Mouse (Mus musculus) kidney, postnatal 10 days (tissue): ENCODE measurements around the gene Zfp446.

Experiments used
- DNase-seq: peaks from one replicate; pipeline ENCODE4 v3.0.0; 2021; ENCODE audit warnings: mixed read lengths

The Zfp446 gene

DNA sequence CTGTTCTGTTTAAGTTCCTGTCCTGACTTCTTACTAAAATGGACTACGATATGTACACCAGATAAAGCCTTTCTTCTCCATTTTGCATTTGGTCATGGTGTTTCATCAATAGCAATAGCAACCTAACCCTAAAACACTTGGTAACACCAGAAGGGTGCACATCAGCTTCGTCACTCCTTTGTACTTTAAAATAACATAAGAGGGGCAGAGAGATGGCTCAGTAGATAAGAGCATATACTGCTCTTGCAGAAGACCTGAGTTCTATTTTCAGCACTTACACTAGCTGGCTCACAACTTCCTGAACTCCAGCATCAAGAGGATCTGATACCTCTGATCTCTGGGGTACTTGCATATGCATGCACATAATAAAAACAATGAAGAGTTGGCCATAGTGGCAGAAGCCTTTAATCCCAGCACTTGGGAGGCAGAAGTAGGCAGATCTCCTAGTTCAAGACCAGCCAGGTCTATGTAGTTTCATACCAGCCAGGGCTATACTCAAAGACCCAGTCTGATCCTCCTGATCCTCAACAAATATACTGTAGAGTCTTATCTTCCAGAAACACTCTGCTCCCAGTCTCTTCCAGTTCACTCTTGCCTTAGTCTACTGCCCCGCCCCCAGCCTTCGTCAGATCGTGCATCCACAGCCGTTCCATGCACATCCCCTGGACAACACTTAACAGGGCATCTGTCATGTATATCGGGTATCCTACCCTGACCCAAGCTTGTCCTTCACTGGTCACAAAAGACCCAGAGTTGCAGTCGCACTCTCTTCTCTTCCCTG, 10.0 kb downstream of the Zfp446 start:
- DNase-seq: no peak

DNA sequence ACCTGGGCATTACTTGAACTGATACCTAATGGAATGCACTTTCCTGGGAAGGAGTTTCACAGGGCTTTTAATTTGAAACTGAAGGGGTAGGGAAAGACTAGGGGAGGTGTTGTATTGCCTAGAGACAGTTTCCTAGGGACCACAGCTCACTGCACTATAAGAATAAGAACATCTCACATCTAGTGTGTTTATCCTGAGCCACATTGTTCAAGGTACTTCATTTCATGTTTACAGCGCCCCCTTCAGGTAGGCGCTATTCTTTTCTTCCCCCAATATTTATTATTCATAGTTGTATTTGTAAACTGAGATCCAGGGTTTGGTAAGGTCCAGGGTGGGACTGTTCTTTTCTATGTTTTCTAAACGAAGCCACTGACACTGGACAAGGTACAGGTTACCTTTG, 14.6 kb downstream of the Zfp446 start:
- DNase-seq: peak; percentile 27

- DNase-seq: no peak
These were observed 15.5 kb downstream of the Zfp446 start for GRCm38 (mm10) chr7:12993148-12993547.

- DNase-seq: no peak
These were observed 18.2 kb downstream of the Zfp446 start for GRCm38 (mm10) chr7:12995862-12996261.

GRCm38 (mm10) chr7:12997230-12997629, 19.6 kb downstream of the Zfp446 start:
- no peak for DNase-seq

DNA sequence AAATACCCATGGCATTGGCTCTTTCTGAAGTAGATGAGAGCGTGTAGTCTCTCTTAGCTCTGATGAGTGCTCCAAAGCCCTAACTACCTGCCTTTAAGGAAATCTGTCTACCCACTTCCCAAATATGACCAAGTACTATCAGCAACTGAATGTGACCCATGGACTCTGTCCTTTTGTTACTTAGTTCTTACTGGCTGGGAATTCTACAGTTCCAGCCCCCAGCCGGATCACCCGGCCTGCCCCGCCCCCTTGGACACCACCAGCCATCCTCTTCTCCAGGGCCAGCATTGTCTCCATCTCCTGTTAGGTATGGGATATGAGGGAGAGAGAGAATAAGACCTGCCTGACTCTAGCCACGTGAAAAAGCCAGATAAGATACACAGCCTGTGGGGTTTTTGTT, 20.4 kb downstream of the Zfp446 start, which contains the start of gene Slc27a5:
Gene Slc27a5, minus strand, starts transcription at position 140 of the 400 bp plus-strand sequence.
- DNase-seq: no peak

GRCm38 (mm10) chr7:12998851-12999250, 21.2 kb downstream of the Zfp446 start, which contains the start of gene Trim28:
Trim28 (plus strand) TSS chr7:12999114.
- DNase-seq: no peak

DNA sequence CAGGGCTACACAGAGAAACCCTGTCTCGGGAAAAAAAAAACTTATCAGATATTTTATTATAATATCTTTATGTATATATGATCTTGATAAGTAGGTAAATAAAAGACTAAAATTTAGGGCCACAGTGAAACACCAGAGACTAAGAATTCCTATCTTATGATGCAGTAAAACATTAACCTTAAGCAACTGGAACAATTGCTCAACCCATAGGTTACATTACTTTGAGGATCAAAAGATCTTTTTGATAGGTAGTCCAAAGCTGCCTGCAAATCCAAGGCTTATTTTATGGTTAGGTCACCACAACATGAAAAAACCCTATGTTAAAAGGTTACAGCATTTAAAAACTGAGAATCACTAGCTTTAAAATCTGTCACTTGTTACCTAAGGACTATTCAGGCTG, 23.9 kb downstream of the Zfp446 start:
- no peak for DNase-seq

- DNase-seq: no peak
These were observed 25.7 kb downstream of the Zfp446 start for GRCm38 (mm10) chr7:13003380-13003779.

- no peak for DNase-seq
These were observed 28.4 kb downstream of the Zfp446 start for GRCm38 (mm10) chr7:13006011-13006410.

GRCm38 (mm10) chr7:13006531-13006930, 28.9 kb downstream of the Zfp446 start:
- peak; percentile 48 for DNase-seq

DNA sequence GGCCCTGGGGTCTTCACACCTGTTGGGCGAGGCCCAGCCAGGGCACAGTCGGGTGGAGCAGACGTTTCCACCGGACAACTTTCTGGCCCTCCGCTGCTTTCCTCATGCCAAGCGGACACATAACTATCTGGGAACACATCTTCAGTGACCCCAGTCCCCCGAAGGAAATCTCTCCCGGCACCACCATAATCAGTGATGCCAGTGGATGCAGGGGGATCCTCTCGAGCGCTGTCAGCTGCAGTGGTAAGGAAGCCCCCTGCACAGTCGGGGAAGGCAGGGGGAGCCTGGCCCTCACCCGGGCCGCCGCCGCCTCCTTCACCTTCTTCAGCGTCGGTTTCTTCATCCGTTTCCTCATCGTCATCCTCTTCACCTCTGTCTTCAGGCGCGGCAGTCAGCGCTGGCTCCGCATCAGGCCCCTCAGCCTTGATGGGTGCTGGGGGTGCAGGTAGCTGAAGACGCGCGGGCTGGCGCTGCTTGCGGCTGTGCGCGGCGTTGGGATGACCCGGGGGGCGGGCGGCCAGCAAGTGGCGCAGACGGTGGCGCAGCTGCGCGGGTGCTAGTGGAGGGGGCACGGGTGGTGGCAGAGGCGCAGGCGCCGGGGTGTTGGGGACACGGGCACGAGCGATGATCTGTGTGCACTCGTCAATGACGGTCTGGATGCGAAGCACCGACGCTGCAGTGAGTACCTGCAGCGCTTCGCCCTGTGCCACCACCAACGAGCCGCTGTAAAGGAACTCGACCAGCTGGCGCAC, 29.9 kb downstream of the Zfp446 start:
- DNase-seq: peak; percentile 16

- peak; percentile 95 for DNase-seq
These were observed 31.7 kb downstream of the Zfp446 start for GRCm38 (mm10) chr7:13009143-13010004.

DNA sequence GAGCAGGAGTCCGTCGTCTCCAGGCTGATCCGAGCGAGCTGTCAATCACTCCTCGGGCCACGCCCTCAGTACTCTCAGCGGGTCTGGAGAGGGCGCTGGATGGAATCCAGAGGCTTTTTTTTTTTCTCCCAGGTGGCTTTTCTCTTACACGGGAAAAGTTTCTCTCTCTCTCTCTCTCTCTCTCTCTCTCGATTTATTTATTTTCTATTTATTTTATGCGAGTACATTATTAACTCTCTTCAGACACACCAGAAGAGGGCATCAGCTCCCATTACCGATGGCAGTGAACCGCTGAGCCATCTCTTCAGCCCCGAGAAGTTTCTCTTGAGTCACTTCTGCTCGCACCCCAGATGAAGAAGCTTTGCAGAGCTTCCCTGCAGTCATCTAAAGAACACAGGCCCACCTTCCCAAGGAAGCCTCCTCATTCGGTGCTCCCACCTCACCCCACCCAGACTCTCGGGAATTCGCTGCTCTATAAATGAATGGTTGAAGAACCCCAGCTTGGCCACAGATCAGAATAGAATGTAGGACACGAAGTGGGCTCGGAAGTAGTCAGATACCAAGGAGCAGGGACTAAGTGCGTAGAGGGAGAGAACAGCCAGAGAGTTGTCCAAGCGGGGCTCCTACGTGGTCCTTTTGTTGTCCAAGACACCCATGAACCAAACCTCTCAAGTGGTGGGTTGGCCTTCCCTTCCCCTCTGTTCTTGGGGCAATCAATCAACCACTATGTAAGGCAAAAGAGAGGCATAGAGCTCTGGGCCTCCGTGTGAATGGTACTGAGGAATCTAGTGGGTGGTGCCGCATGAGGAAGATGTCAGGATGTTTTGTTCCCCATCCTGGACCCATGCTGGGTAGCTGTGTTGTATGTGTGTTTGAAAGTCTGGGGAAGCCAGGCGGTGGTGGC, 32.6 kb downstream of the Zfp446 start, which contains the start of gene Zbtb45:
Gene Zbtb45, minus strand, starts transcription at position 30 of the 904 bp plus-strand sequence.
- DNase-seq: peak; percentile 14

DNA sequence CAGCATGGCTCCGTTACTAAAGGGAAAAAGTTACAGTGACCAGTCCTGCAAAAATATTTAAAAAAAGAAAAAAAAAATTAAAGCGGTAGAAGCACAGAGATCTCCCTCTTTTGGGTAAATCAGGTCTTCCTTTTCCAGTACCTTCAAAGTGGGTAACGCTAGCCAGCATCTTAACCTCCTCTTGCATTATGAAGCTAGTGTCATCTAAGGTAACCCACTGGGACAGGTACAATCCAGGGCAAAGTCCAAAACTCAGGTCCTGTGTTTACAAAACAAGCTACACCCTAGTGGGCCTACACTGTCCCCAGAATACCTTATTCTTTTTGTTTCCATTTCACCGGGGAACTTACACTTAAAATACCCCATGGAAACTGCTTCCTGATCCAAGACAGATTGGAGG, 36.0 kb downstream of the Zfp446 start:
- DNase-seq: no peak

DNA sequence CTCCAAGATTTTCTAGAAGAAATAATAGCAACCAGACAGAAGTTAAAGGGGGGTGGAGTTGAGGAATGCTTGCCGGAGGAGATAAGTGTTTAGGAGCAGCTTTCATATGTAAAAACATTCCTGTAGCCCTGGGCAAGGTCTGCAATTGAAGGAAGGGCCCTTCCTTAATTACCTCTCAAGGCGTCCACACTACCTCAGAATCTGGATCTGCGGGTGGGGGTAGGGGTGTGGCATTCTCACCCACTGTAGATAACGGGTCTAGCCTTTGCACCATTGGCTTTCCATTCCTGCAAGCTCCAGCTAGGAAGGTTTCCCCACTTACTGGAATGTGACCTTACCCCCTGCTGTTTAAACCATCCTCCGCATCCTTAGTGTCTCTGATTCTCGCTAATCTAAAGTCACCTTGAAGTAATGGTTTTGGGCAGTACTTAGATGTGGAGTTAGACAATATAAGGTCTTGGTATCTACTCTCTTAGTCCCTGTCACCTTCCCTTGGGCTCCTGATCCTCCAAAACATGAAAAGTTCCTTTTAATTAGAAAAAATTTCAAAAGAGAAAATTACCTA, 36.7 kb downstream of the Zfp446 start:
- no peak for DNase-seq

DNA sequence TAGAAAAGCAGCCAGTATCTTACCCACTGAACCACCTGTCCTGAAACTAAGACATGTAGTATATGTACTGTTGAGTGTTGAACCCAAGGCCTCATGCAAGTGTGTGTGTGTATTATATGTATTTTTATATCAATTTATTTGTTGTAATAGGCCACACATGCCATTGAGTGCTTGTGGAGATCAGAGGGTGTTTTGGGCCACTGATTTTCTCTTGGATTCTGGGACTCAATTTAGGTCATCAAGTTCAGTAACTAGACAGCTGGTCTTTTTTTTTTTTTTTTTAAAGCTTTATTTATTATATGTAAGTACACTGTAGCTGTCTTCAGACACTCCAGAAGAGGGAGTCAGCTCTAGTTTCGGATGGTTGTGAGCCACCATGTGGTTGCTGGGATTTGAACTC, 37.6 kb downstream of the Zfp446 start:
- DNase-seq: no peak

DNA sequence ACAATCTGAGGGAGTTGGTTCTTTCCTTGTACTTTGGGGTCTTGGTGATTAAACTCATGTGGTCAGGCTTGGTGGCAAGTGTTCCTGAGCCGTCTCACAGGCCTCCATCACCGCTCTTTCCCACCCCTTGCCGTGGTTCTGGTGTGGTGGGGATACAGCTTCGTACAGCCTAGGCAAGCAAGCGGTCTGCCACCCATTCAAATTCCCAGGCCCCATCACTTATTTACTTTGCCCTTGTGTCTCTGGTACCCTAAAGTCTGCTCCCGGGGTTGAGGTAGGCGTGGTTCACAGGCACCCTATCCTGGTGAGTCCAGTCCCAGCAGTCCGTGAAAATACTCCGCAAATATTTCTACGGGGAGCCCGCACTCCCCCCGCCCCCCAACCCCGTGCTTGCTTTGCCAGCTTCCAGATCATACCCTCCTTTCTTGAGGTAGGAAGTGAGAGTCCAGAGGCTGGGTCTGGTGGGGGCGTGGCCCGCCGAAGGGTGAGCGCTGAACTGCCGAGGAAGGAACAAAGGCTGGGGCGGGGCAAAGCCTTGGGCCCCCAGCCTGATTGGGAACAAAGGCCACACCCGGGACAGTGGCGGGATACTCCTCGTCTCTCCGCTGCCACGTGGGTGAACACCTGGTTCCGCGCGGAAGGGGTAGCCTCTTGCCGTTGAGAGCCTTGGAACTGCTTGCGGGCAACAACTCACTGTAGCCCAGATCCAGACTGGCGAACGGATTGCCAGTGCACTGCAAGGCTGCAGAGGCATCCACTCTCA, 45.3 kb downstream of the Zfp446 start:
- peak; percentile 87 for DNase-seq

DNA sequence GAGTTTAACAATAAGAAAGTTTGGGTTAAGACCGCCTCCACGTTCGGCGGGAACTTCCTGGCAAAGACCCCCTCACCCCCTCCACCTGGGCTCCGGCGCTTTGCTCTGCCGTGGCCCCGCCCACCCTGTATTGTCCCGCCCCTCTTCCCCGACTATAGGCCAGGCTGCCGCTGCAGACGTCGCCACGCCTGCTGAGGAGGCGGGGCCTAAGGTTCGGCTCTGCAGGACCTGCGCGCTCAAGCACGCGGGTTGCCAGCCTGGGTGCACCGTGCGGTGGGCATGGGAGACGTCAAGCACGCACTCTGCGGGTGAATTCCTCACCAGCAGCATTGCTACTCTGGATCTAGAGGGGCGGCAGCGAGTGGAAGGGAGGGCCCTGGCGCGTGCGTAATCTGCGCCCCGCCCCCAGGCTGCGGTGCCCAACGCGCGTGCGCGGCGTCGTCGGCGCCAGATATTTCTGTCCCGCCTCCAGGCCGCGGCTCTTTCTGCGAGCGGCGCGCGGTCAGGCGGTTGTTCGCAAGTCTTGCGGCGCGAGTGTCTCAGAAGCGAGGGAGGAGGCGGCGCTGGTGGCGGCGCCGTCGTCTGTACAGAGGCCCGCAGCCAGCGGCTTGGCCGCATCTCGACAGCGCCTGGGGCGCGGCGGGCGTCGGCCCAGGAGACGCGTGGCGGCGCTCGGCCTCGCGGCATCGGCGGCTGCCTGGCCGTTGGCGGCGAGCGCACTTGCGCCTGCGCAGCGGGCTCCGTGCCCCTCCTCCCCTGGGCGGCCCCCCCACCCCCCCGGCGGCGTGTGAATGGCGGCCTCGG, 46.5 kb downstream of the Zfp446 start:
- DNase-seq: peak; percentile 96

GRCm38 (mm10) chr7:13024805-13025204, 47.2 kb downstream of the Zfp446 start:
- peak; percentile 89 for DNase-seq
